Mouse (Mus musculus): ENCODE data around the gene Faap20.
A peak's percentile ranks its signal among the peaks of the same experiment; 100 is the strongest.

Faap20 gene

DNA sequence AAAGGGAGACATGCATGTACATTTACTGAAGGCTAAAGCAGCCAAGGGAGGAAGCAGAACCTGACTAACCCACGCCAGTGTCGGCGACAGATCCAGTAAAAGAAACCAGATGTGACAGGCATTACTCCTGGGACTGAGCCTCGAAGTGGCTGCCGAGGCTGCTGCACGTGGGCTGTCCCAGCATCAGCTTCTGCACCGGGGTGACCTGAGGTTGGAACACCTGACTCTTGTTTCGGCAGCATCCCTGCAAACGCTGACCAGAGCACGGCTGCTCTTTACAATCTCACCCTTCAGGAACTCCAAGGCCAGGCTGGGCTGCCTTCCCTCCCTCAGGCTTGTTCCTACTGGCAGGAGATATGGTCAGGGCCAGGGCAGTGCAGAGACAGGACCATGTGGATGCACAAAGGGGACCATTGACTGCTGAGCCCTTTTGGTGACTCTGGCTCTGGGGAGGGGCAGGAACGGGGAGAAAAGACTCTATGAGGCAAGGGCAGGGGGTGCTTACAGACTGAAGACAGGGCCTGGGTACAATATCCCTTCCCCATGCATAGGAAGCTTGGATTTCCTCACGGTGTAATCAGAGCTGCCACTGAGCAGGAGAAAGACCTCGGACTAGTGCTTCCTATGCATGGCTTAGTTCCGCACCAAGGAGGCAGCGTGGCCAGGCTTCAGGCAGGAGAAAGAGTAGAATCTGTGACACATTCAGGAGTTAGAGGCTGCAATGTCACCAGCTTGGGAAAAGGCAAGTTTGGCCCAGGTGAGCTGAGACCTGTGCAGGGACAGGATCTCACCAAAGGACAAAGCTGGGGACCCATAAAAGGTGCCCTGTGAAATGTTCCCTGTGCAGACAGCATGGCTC is 35.1 kb downstream of the Faap20 start:
- DNase-seq (ENCODE audit: low spot score in 2 of 2): no peak

DNA sequence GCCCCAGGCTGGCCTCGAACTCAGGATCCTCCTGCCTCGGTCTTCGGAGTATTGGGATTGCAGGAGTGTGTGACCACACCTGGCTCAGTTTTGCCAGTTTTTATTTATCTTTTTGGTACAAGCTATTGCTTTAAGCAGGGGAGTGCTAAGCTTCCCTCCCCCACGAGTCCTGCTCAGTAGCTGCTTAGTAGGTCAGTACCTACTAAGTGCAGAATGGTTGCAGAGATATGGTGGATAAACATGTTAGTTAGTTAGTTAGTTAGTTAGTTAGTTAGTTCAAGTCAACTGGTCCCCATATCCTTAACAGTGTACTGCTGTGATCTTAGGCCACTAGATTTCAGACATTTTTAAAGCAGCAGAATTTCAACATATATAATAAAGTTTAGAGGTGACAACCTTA is 36.5 kb downstream of the Faap20 start:
- no peak for DNase-seq (ENCODE audit: low spot score in 2 of 2)

DNA sequence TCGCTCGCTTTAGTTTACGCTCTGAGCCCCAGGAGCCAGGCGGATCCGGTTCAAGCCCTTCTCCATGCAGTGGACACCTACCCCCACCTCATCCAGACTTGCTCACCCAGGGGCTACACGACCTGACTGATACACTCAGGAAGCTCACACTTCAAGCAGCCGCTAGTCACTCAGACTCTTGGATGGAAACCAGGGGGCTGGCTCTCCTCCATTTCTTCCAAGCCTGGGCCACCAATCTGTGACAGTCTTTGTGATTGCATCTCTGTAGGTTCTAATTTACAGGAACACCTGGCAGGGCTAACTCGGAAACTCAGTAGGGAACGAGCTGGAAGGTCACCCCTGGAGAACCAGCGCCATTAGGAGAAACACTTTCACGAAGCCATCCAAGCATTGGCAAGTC is 38.1 kb downstream of the Faap20 start:
- no peak for DNase-seq (ENCODE audit: low spot score in 2 of 2)

DNA sequence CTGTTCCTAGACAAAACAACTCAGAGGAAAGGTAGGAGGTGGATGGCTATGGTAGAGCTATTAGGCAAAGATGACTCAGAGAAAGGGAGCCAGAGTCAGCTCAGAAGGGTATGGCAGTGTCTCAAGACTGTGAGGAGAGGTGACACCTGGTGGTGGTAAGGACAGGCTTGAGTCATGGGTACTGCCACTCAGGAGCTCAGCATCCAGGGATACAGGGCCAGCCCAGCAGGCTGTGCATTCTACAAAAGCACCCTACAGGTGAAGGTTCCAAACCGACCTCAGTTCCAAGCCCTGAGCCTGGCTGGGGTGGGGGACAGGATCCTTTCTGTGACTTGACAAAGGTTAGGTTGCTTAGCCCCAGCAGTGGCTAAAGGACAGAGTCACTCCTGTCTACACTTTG is 39.0 kb downstream of the Faap20 start:
- DNase-seq (ENCODE audit: low spot score in 2 of 2): no peak

DNA sequence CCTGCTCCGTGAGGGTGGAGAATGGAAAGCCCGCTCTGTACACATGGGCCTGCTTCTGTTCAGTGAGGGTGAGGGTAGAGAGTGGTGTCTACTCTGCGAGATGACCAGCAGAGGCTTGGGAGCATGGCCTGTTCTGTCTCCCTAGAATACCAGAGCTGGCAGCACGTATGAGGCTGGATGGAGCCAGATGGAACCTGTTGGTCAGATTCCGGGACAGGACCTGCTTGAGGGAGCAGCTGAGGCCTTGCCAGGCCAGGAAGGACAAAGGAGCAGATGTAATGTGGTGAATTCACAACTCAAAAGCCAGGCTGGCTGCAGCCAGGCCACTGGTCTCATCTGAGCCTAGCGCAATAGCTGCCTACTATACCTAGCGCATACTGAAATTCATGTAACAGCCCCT is 40.4 kb downstream of the Faap20 start:
- no peak for DNase-seq (ENCODE audit: low spot score in 2 of 2)

DNA sequence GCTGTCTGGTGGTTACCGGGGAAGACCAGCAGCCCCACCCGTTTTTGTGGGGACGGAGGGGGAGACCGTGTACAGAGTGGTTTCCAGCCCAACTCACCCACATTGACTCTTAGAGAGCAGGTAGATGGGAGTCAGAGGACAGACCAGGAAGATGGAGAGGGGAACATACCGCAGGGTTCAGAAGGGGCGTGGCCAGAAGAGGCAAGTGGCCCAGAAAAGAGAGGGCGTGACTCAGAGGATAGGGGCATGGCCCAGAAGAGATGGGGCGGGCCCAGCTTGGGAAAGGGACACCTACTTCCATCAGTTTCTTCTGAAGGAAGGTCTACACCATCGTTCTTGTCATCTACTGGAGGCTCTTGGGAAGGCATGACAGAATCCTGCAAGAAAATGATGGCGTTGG is 43.3 kb downstream of the Faap20 start:
- no peak for DNase-seq (ENCODE audit: low spot score in 2 of 2)

DNA sequence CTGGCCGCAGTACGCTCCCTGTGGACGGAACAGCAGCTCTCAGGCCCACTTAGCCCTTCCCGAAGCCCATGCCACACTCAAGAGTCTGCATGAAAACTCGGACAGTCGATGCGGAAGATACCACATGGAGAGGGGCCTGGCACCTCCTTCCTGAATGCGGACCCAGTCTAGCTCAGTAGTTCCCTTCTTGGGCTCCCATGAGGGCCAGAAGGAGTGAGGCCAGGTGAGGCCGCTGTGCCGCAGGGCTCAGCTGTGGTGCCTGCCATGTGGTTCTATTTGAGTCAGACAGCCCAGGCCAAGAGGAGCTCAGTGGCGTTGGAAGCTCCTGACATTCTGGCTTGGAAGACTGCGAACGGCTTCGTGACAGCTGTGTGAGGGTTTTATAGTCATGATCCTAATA is 44.8 kb downstream of the Faap20 start:
- no peak for DNase-seq (ENCODE audit: low spot score in 2 of 2)

DNA sequence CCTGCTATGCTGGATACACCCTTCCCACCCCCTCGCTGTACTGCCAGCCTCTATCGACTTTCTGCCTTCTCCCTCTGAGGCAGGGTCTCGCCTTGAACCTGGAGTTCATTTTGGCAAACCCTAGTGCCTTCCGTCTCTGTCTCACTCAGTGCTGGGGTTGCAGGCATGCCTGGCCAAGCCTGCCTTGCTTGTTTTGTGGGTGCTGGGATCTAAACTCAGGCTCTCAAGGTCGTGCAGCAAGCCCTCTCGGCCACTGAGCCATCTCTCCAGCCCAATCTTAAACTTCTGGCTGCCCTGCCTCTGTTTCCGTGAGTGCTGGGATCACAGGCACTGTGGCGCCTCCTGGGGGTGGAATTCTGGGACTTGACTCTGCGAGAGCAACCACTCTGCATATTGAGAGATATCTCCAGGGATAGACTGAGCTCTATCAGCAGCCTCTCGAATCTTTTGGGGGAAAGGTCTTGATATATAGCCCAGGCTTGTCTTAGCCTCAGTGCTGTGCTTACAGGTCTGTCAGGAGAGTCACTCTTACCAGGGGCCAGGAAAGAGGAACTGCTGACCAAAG is 45.5 kb downstream of the Faap20 start:
- no peak for DNase-seq (ENCODE audit: low spot score in 2 of 2)

DNA sequence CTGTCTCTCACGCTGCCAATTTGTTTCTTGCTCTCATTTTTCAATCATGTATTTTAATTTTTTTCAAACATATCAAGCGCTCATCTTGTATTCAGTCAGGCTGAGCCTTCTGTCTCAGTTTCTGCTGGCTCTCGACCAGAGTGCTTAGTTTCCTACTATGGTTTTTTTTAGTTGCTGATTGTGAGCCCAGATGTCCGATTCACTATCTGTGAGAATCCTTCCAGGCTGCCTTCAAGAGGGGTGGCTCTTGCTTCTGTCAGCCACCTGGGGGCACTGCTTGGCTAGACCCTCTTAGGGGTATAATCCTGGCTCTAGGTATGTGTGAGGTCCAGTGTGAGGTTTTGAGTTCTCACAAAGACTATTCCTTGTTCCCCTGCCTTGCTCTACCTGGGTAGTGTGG is 46.4 kb downstream of the Faap20 start:
- peak; percentile 40 to 55 for DNase-seq (ENCODE audit: low spot score in 2 of 2)

DNA sequence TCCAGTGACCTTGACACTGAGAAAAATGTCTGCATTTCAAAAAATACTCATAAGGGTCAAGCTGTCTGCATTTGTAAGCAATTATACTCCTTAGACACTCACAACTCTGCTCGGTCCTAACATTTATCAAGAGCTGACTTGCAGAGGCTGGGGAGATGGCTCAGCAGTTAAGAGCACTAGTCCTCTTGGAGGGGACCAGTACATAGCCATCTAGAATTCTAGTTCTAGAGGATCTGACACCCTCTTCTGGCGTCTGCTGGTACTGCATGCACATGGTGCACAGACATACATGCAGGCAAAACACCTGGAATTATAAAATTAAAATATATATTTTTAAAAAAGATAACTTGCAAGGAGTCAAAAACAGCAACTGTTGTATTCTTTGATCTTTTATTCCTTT is 47.5 kb downstream of the Faap20 start:
- DNase-seq (ENCODE audit: low spot score in 2 of 2): no peak

DNA sequence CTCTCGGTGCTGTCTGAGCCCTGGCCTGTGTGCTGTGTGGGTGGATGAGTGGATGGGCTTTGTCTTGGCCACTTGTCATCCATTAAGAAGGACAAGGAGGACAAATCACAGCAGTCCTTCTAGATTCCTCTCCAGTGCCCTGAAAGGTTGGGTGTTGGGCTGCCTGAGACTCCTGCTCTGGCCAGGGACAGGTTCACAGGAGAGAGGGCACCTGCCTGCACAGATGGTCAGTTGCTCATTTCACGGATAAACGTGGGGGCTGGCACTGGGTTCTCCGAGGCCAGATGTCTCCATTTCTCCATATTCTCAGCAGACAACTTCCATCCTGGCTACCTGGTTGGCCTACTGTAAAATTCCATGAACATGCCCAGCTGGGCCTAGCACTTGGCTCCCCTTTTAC is 49.2 kb downstream of the Faap20 start:
- no peak for DNase-seq (ENCODE audit: low spot score in 2 of 2)

DNA sequence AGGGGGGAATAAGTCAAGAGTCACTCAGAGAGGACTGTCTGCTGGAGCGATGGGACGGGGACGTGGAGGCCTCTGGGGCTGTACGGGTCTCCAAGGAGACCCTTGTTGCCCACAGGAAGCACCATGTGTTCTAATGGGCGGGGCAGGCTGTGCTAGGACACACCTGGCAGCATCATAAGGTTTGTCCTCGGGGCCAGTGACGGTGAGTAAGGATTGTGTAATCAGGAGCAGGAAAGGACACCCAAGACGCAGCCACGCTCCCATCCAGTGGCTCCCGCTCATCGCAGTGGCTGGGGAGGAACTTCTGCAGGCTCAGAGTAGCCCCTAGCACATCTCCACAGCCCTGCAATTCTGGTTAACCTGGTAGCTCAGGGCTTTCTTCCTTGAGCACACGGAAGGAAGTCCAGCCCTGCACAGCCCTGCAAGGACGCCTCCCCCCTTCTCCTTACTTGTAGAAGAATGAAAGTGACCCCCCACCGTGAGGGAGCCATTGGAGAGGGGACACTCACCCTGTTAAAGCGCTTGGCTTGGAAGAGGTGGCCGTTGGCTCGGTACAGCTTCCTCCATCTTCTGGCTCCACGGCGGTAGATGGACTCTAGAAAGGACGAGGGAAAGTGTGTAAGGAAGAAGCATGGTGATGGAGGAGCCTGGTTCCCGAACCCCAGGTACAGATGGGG is 51.0 kb downstream of the Faap20 start:
- no peak for DNase-seq (ENCODE audit: low spot score in 2 of 2)

DNA sequence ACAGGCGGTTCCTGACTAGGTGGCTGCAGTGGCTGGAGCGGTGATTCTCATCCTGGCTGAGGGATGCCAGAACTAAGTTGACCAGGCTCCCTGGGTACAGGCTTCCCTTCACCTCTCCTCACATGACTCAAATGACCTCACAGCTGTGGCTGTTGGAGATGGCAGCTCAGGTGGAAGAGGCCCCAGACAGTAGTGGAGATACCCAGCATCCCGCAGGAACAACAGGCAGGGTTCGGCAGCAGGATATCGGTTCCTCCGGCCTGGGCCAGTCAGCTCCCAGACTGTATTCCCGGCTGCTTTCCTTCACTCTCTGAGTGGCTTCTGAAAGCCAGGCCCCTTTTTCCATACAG is 51.5 kb downstream of the Faap20 start:
- DNase-seq (ENCODE audit: low spot score in 2 of 2): no peak

DNA sequence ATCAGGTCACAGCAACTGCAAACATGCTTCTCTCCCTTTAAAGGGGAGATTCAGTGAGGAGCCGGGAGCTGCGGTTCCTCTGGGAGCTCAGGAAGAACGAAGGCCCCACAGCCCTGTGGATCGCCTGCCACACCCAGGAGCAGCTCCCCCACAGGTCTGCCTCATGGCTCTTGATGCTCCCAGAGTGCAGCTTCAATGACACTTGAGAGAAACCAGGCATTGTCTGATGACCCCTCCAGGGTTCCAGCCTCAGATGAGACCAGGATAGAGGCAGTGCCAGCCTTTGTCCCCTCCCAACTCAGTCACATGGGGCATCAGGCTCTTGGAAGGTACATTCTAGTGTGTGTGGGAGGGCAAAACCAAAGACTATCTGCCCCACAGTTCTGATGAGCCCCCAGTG is 52.4 kb downstream of the Faap20 start:
- no peak for DNase-seq (ENCODE audit: low spot score in 2 of 2)

DNA sequence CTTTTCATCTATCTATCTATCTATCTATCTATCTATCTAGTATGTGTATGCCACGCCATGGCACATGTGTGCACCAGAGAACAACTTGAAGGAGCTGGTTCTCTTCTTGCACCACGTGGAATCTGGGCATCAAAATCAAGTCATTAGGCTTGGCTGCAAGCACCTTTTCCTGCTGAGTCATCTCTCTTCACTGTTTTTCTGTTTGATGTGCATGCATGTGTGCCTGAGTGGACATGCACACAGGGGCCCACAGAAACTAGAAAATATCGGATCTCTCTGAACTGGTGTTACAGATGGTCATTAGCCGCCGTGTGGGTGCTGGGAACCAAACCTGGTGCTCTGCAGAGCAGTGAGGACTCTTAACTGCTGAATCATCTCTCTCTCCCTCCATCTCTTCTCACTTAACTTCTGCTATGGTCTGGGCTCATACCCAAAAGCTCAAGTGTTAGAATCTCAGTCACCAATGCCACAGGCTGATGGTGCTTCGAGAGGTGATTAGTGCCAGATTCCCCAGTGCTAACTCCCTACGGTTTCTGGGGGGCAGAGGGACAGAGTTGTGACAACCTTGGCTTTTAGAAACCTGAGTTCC is 55.0 kb downstream of the Faap20 start:
- no peak for DNase-seq (ENCODE audit: low spot score in 2 of 2)

DNA sequence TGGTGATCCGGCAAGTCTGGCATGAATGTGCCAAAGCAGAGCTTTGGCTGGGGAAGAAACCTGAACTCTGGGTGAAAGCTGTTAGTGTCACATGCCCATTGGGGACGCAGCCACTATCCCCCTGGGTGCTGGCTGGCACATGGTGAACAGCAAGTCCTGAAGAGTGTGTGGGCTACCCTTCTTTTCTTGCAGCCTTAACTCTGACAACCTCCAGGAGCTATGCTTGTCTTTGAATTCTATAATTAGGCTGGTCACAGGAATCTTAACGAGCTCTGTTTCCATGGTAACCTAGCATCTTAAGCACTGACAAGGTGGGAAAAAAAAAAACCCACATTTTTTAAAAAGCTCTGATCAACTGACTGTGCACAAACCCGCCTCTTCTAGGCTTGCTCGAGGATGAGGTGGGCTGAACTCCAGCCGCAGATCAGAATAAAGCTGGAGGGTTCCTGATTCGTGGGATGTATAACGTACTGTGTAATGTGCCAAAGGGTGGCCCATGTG is 56.0 kb downstream of the Faap20 start:
- DNase-seq (ENCODE audit: low spot score in 2 of 2): peak; percentile 53 to 67
